Mouse (Mus musculus) erythroblast, embryonic 14.5 days (primary cell): Measurements from ENCODE around the gene Trafd1.

ENCODE experiments used
- GATA1 ChIP-seq: IDR thresholded peaks from 2 replicates; pipeline ENCODE4 v1.6.1; 2012; ENCODE audit warnings: low read length, inconsistent platforms, mixed read lengths
- TAL1 ChIP-seq: IDR thresholded peaks from 3 replicates; pipeline ENCODE4 v1.6.1; 2012; ENCODE audit warnings: low read length, inconsistent platforms, mixed read lengths

DNA sequence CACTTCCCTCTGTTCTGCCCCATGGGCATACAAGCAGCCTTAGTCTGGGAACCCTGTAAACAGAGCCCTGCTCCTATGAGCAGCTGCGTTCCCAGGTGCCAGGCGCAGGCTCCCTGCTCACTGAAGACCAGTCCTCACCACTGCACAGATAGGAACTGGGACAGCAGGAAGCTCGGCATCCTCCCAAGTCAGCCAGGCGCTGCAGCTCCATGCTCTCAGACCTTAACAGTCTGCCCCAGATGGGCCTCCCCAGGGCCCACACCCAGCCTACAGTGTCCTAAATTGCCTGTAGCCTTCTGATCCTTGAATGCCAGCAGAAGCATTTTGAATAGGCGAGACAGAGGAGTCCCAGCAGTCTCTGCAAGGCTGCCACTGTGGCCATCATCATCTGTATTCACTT lies 23.7 kb downstream of the Trafd1 start:
- TF ChIP-seq TAL1, result no peak
- TF ChIP-seq GATA1, result no peak
